Mouse (Mus musculus): ENCODE data around the gene Irf4. TPM values are rescaled to one million over a fixed set of nuclear protein-coding genes. Genes with fewer than 3 reads are reported as not detected.

Gene Irf4
- total and polyA plus RNA-seq, 2 experiments: 0.27 to 0.28 TPM

- no peak overlapping the region for H3K27ac ChIP-seq (replicated peaks; ENCODE audit: insufficient read depth, low read depth, low read length)
- H3K27me3 ChIP-seq (ENCODE audit: control insufficient read depth, insufficient read depth, low read length): peaks cover 3% of the 10 kb centered on the region; the same call in 1 of the 2 replicates
- 84% methylated on average over 3 of the region's 3 CpGs for WGBS
- no peak overlapping the region for H3K4me3 ChIP-seq (ENCODE audit: insufficient read depth, low read depth, low read length)
- 0 out of 2 replicates have a peak, but pooled peaks cover 5% of the 10 kb centered on the region for H3K4me1 ChIP-seq (ENCODE audit: control insufficient read depth, insufficient read depth, low read length)
- DNase-seq (ENCODE audit: extremely low read depth, low read depth, low spot score): no peak
- H3K9ac ChIP-seq (ENCODE audit: low read depth, low read length): no peak overlapping the region
- H3K79me2 ChIP-seq (ENCODE audit: control insufficient read depth, insufficient read depth, low read length): no peaks in the 10 kb centered on the region
- TF ChIP-seq CTCF (IDR thresholded peaks at IDR 0.05; ENCODE audit: low read depth, low read length) (no peak), POLR2A (IDR thresholded peaks at IDR 0.05; ENCODE audit: extremely low read depth, insufficient read depth, low read length) (no peak)
- H3K36me3 ChIP-seq (ENCODE audit: control insufficient read depth, insufficient read depth, low read length): no peaks in the 10 kb centered on the region
Observed at GRCm38 (mm10) chr13:30753441-30753840, 4.4 kb downstream of the Irf4 start.

GRCm38 (mm10) chr13:30754066-30754465, 5.0 kb downstream of the Irf4 start:
- H3K27ac ChIP-seq (replicated peaks; ENCODE audit: insufficient read depth, low read depth, low read length): no peak overlapping the region
- 78% methylated on average over 4 of the region's 4 CpGs for WGBS
- H3K9ac ChIP-seq (ENCODE audit: low read depth, low read length): no peak overlapping the region
- DNase-seq (ENCODE audit: extremely low read depth, low read depth, low spot score): no peak
- peaks cover 3% of the 10 kb centered on the region; the same call in 1 of the 2 replicates for H3K27me3 ChIP-seq (ENCODE audit: control insufficient read depth, insufficient read depth, low read length)
- H3K36me3 ChIP-seq (ENCODE audit: control insufficient read depth, insufficient read depth, low read length): no peaks in the 10 kb centered on the region
- TF ChIP-seq CTCF (IDR thresholded peaks at IDR 0.05; ENCODE audit: low read depth, low read length): no peak
- TF ChIP-seq POLR2A (IDR thresholded peaks at IDR 0.05; ENCODE audit: extremely low read depth, insufficient read depth, low read length): no peak
- H3K79me2 ChIP-seq (ENCODE audit: control insufficient read depth, insufficient read depth, low read length): no peaks in the 10 kb centered on the region
- H3K4me3 ChIP-seq (ENCODE audit: insufficient read depth, low read depth, low read length): no peak overlapping the region
- H3K4me1 ChIP-seq (ENCODE audit: control insufficient read depth, insufficient read depth, low read length): 0 out of 2 replicates have a peak, but pooled peaks cover 5% of the 10 kb centered on the region

DNA sequence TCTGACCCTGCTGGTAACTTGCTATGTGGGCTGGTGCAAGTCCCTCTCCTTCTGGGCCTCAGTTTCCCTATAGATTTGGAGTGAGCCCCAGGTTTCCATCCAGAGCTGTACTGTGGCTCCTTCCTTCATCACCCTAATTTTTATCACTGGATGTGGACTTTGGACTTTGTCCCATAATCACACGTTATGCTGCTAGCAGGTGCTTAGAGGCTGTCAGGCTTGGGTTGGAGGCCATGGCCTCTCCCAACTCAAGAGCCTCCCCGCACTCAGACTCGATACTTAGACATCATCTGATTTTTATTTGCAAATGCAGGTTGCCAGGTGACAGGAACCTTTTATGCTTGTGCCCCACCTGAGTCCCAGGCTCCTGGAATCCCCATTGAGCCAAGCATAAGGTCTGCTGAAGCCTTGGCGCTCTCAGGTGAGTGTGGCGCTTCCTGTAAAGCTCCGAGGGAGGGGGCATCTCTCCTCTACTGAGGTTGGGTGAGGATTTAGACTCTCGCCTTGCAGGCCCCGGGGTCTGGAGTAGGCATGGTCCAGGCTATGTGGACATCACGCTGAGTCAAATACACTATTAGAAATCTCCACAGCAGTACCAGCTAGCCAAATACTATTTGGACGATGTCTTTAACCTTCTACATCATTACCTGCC, 5.9 kb downstream of the Irf4 start:
- Histone ChIP-seq H3K9ac (ENCODE audit: low read depth, low read length) (no peak overlapping the region), H3K4me1 (ENCODE audit: control insufficient read depth, insufficient read depth, low read length) (no peaks in the 10 kb centered on the region), H3K27ac (replicated peaks; ENCODE audit: insufficient read depth, low read depth, low read length) (no peak overlapping the region), H3K79me2 (ENCODE audit: control insufficient read depth, insufficient read depth, low read length) (no peaks in the 10 kb centered on the region), H3K36me3 (ENCODE audit: control insufficient read depth, insufficient read depth, low read length) (no peaks in the 10 kb centered on the region), H3K4me3 (ENCODE audit: insufficient read depth, low read depth, low read length) (no peak overlapping the region), H3K27me3 (ENCODE audit: control insufficient read depth, insufficient read depth, low read length) (peaks cover 3% of the 10 kb centered on the region; the same call in 1 of the 2 replicates)
- TF ChIP-seq CTCF (IDR thresholded peaks at IDR 0.05; ENCODE audit: low read depth, low read length) (no peak), POLR2A (IDR thresholded peaks at IDR 0.05; ENCODE audit: extremely low read depth, insufficient read depth, low read length) (no peak)
- WGBS: 81% methylated on average over 10 of the region's 10 CpGs
- DNase-seq (ENCODE audit: extremely low read depth, low read depth, low spot score): no peak

- Histone ChIP-seq H3K9ac (ENCODE audit: low read depth, low read length) (no peak overlapping the region), H3K36me3 (ENCODE audit: control insufficient read depth, insufficient read depth, low read length) (no peaks in the 10 kb centered on the region), H3K27me3 (ENCODE audit: control insufficient read depth, insufficient read depth, low read length) (no peaks in the 10 kb centered on the region), H3K4me1 (ENCODE audit: control insufficient read depth, insufficient read depth, low read length) (no peaks in the 10 kb centered on the region), H3K27ac (replicated peaks; ENCODE audit: insufficient read depth, low read depth, low read length) (no peak overlapping the region), H3K4me3 (ENCODE audit: insufficient read depth, low read depth, low read length) (no peak overlapping the region), H3K79me2 (ENCODE audit: control insufficient read depth, insufficient read depth, low read length) (no peaks in the 10 kb centered on the region)
- no peak for DNase-seq (ENCODE audit: extremely low read depth, low read depth, low spot score)
- TF ChIP-seq CTCF (IDR thresholded peaks at IDR 0.05; ENCODE audit: low read depth, low read length) (no peak), POLR2A (IDR thresholded peaks at IDR 0.05; ENCODE audit: extremely low read depth, insufficient read depth, low read length) (no peak)
- 71% methylated on average over 3 of the region's 3 CpGs for WGBS
Observed at GRCm38 (mm10) chr13:30755577-30755976, 6.6 kb downstream of the Irf4 start.

DNA sequence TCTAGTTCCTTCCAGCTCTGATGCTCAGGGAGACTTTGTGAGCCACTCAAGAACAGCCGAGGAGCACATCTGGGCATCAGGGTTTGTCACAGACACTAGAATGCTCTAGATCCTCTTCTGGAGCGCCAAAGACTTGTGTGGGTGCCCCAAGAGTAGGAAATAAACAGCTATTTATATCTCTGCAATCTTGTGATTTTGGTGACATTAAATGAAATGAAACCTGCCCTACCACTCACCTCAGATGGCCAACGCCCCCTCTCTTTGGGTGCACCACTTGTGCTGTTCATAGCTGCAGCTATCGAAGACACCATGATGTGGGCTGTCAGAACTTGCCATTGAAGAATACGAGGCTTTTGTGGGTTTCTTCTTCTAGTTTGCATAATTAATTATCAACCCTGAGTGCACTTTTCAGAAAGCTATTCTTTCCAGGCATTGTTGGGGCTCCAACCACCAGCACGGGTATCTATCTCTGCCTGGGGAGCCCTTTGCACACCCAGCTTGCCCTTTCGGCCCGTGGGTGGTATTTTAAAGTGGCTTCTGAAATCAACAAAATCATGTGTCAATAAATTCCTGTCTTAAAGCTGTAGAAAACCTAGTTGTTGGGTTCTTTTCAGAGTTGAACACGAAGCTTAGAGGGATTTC, 7.1 kb downstream of the Irf4 start:
- no peak for DNase-seq (ENCODE audit: extremely low read depth, low read depth, low spot score)
- WGBS: 70% methylated on average over 9 of the region's 9 CpGs
- Histone ChIP-seq H3K36me3 (ENCODE audit: control insufficient read depth, insufficient read depth, low read length) (no peaks in the 10 kb centered on the region), H3K27ac (replicated peaks; ENCODE audit: insufficient read depth, low read depth, low read length) (no peak overlapping the region), H3K79me2 (ENCODE audit: control insufficient read depth, insufficient read depth, low read length) (no peaks in the 10 kb centered on the region), H3K27me3 (ENCODE audit: control insufficient read depth, insufficient read depth, low read length) (no peaks in the 10 kb centered on the region), H3K4me3 (ENCODE audit: insufficient read depth, low read depth, low read length) (no peak overlapping the region), H3K4me1 (ENCODE audit: control insufficient read depth, insufficient read depth, low read length) (no peaks in the 10 kb centered on the region), H3K9ac (ENCODE audit: low read depth, low read length) (no peak overlapping the region)
- TF ChIP-seq CTCF (IDR thresholded peaks at IDR 0.05; ENCODE audit: low read depth, low read length) (no peak), POLR2A (IDR thresholded peaks at IDR 0.05; ENCODE audit: extremely low read depth, insufficient read depth, low read length) (no peak)
